ENCODE assay signal across 7 mouse cellular contexts in genomic region chrX:99725101-99725500, GRCm38 (mm10).
DNase-seq lines count a peak whose midpoint lies in the region; ATAC-seq and TF ChIP-seq lines count a peak whose summit lies in the region.

No protein-coding gene starts in this region.

- no peak for TF ChIP-seq POLR2A in kidney, adult 2 months (IDR thresholded peaks at IDR 0.05; ENCODE audit: low read depth, low read length)

- no peak overlapping the region for H3K4me2 ChIP-seq in kidney, embryonic 15.5 days
- no peak overlapping the region for H3K4me2 ChIP-seq in neural tube, embryonic 11.5 days (ENCODE audit: low read depth)

- H3K27me3 ChIP-seq in kidney, adult 2 months (replicated peaks; ENCODE audit: control insufficient read depth, insufficient read depth, low read length): no peaks in the 10 kb centered on the region
- peaks cover 36% of the 10 kb centered on the region for H3K27me3 ChIP-seq in kidney, embryonic 15.5 days
- no peaks in the 10 kb centered on the region for H3K27me3 ChIP-seq in neural tube, embryonic 11.5 days (ENCODE audit: control insufficient read depth, insufficient read depth, low read length)

- 8% methylated on average over 1 of the region's 1 CpGs for WGBS in kidney, adult 2 months
- 3% methylated on average over 1 of the region's 1 CpGs for WGBS in kidney, embryonic 15.5 days
- WGBS in neural tube, embryonic 11.5 days: 8% methylated on average over 1 of the region's 1 CpGs

- H3K9ac ChIP-seq in kidney, embryonic 15.5 days: no peak overlapping the region
- H3K9ac ChIP-seq in neural tube, embryonic 11.5 days (ENCODE audit: low read length): no peak overlapping the region

- H3K36me3 ChIP-seq in kidney, adult 2 months (ENCODE audit: control insufficient read depth, insufficient read depth, low read length): no peaks in the 10 kb centered on the region
- H3K36me3 ChIP-seq in kidney, embryonic 15.5 days: no peaks in the 10 kb centered on the region
- no peaks in the 10 kb centered on the region for H3K36me3 ChIP-seq in neural tube, embryonic 11.5 days (ENCODE audit: control insufficient read depth, insufficient read depth, low read length)

- 0 out of 2 replicates have a peak, but pooled peaks have one; percentile 2 for TF ChIP-seq CTCF in kidney, adult 2 months (conservative IDR thresholded peaks at IDR 0.05; ENCODE audit: insufficient read depth, insufficient read length, low read depth, low read length)

- no peak overlapping the region for H3K4me3 ChIP-seq in kidney, adult 2 months (ENCODE audit: insufficient read depth, low read depth, low read length)
- H3K4me3 ChIP-seq in kidney, embryonic 15.5 days (replicated peaks): no peak overlapping the region
- H3K4me3 ChIP-seq in neural tube, embryonic 11.5 days (ENCODE audit: low read depth, low read length): no peak overlapping the region

- H3K4me1 ChIP-seq in kidney, adult 2 months (ENCODE audit: control insufficient read depth, insufficient read depth, low read length): no peaks in the 10 kb centered on the region
- H3K4me1 ChIP-seq in kidney, embryonic 15.5 days: no peaks in the 10 kb centered on the region
- no peaks in the 10 kb centered on the region for H3K4me1 ChIP-seq in neural tube, embryonic 11.5 days (ENCODE audit: control insufficient read depth, insufficient read depth, low read length)

- ATAC-seq in kidney, embryonic 15.5 days (replicated peaks; ENCODE audit: low FRiP score): no peak
- ATAC-seq in neural tube, embryonic 11.5 days (ENCODE audit: insufficient read depth, low FRiP score, low TSS enrichment): no peak

- H3K27ac ChIP-seq in kidney, adult 2 months (ENCODE audit: insufficient read depth, low read depth, low read length): no peak overlapping the region
- H3K27ac ChIP-seq in kidney, embryonic 15.5 days: no peak overlapping the region
- no peak overlapping the region for H3K27ac ChIP-seq in neural tube, embryonic 11.5 days (ENCODE audit: low read depth, low read length)

- H3K9me3 ChIP-seq in kidney, embryonic 15.5 days (replicated peaks): no peaks in the 10 kb centered on the region
- H3K9me3 ChIP-seq in neural tube, embryonic 11.5 days (ENCODE audit: control insufficient read depth, low read length): no peaks in the 10 kb centered on the region

- peak; percentile 2 for DNase-seq in kidney, adult 2 months
- peak; percentile 50 for DNase-seq in NIH3T3 (ENCODE audit: low read depth)
- DNase-seq in c-Kit-positive CD71-positive TER-119-positive erythroid progenitor cells, embryonic 14.5 days (ENCODE audit: low spot score): peak; percentile 2
- DNase-seq in layer of hippocampus, adult 11-12 months (ENCODE audit: low spot score): peak; percentile 24
- peak; percentile 39 for DNase-seq in neural tube, embryonic 11.5 days (ENCODE audit: low spot score)
- DNase-seq in urinary bladder, postnatal 36 days (ENCODE audit: low spot score in 2 of 2): no peak

Comparison
In these comparisons a context has a peak if more than half of its experiments do, and no peak if none do; other contexts are left out.
1. DNase-seq: peak in kidney, adult 2 months (single experiment), NIH3T3 (single experiment), c-Kit-positive CD71-positive TER-119-positive erythroid progenitor cells, embryonic 14.5 days (single experiment), layer of hippocampus, adult 11-12 months (single experiment) and neural tube, embryonic 11.5 days (single experiment); none in urinary bladder, postnatal 36 days (0 of 2).